Mouse (Mus musculus) intestine, embryonic 16.5 days (tissue): Measurements from ENCODE around the gene Arel1. TPM values are rescaled to one million over a fixed set of nuclear protein-coding genes. Genes with fewer than 3 reads are reported as not detected.
A peak's percentile ranks its signal among the peaks of the same experiment; 100 is the strongest.

Experiments
- ATAC-seq: fragments of 200-750 bp; cut with Nextera tagmentation; 2 replicates; pipeline ENCODE4 v1.8.0; 2017; ENCODE audit warnings: moderate TSS enrichment, moderate library complexity
- H3K27ac ChIP-seq: fragments of 300-500 bp; sonication (generic); 2 replicates; pipeline ENCODE4 v1.5.1; 2014; ENCODE audit warnings: mild to moderate bottlenecking, low read length
- H3K27me3 ChIP-seq: fragments of 300-500 bp; sonication (generic); replicated peaks from 2 replicates; pipeline ENCODE4 v1.6.1; 2014; ENCODE audit warnings: low read length, control low read depth, mixed read lengths; ENCODE audit not compliant: control insufficient read depth, insufficient read depth
- H3K36me3 ChIP-seq: fragments of 300-500 bp; sonication (generic); 2 replicates; pipeline ENCODE4 v1.6.1; 2014; ENCODE audit warnings: low read length, control low read depth; ENCODE audit not compliant: control insufficient read depth, insufficient read depth
- H3K4me1 ChIP-seq: fragments of 300-500 bp; sonication (generic); 2 replicates; pipeline ENCODE4 v1.6.1; 2014; ENCODE audit warnings: low read length, control low read depth, mixed read lengths; ENCODE audit not compliant: control insufficient read depth, insufficient read depth
- H3K4me2 ChIP-seq: fragments of 300-500 bp; sonication (generic); 2 replicates; pipeline ENCODE4 v1.6.1; 2014; ENCODE audit warnings: low read depth, low read length, control low read depth
- H3K4me3 ChIP-seq: fragments of 300-500 bp; sonication (generic); 2 replicates; pipeline ENCODE4 v1.5.1; 2014; ENCODE audit warnings: mild to moderate bottlenecking, low read length
- H3K9ac ChIP-seq: fragments of 300-500 bp; sonication (generic); 2 replicates; pipeline ENCODE4 v1.6.1; 2014; ENCODE audit warnings: low read depth, low read length
- H3K9me3 ChIP-seq: fragments of 300-500 bp; sonication (generic); 2 replicates; pipeline ENCODE4 v1.6.1; 2016; ENCODE audit warnings: low read length, control low read depth; ENCODE audit not compliant: control insufficient read depth
- WGBS: fragments of 180-500 bp; shearing (Covaris S2); extraction: QIAGEN DNeasy Blood & Tissue Kit; methylation state at CpG from one replicate; pipeline ENCODE4 v1.1.7; 2014; 5-methylcytosine and 5-hydroxymethylcytosine counted together
- polyA plus RNA-seq: library from polyadenylated mRNA; unstranded; fragments of >200 nt; fragmentation: Nextera tagmentation; extraction: Ambion mirVana; gene quantifications from 2 replicates; pipeline ENCODE4 v1.2.1, GENCODE M21; 2015

The Arel1 gene
- polyA plus RNA-seq, 1 experiment from 2014 or later = 8.5 TPM

DNA sequence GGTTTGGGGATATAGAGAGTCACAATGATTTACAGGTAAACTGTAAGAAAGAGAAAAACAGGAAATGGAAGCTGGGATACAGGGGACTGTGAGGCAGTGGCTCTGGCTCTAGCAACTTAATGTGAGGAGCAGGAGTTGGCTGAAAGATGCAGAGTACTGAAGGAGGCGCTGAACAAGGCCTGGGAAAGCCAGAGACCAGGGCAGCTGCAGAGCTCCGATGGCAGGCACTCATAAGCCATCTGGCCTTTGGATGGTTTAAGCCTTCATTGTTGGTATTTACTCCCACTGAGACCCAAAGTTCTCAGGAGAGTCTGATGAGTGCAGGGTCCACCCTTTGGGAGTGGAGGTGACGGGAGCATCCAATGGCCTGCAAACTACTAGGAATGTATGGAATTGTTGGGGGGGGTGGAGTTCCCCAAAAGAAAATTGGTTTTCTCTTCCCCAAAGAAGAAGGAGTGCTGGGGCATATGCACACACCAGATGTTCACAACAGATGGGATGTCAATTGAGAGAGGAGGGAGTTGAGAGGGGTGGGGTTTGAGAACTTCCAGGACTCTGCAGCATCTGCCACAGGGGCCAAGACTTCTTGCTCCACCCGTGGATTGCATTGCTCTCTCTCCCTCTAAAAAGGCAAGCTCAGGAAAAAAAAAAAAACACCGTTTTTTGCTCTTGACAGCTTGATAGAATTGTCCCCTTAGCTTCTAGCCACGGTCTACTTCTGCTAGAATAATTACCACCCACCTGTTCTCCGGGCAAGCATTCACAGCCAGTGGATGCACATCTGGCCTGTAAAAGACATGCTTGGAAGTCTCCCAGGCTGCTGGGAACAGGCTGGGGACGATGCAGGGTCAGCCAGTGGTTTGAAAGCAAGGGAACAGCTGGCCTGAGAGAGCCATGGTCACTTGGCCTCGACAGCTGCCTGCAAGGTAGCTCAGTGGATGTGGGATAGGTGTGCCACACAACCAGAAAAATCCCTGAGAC is 76.8 kb downstream of the Arel1 start:
- no peak overlapping the region for H3K27ac ChIP-seq
- H3K27me3 ChIP-seq = no peaks in the 10 kb centered on the region
- H3K4me1 ChIP-seq = peaks cover 6% of the 10 kb centered on the region; the same call in 1 of the 2 replicates
- H3K9ac ChIP-seq = no peak overlapping the region
- H3K4me2 ChIP-seq = no peak overlapping the region
- no peak overlapping the region for H3K4me3 ChIP-seq
- no peaks in the 10 kb centered on the region for H3K9me3 ChIP-seq
- H3K36me3 ChIP-seq = no peaks in the 10 kb centered on the region
- no peak for ATAC-seq
- 48% methylated on average over 9 of the region's 9 CpGs for WGBS

DNA sequence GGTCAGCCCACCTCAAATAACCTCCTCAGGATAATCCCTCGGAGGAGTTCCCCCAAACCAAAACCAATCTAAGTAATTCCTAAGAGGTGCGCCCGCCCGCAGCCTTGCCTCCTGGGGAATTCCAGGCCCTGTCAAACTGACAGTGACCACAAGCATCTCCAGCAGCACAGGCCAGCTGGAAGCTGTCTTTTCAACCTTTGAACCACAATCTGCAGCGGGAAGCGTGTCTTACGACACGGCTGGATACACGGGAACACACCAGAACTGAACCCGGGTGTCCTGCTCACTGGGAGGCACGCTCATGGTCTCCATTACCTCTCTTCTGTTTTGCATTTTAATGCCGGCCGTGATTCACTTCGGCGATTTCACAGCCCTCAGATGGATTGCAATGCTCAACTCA is 80.4 kb downstream of the Arel1 start:
- H3K36me3 ChIP-seq = no peaks in the 10 kb centered on the region
- no peak overlapping the region for H3K4me2 ChIP-seq
- H3K9ac ChIP-seq = no peak overlapping the region
- no peak overlapping the region for H3K27ac ChIP-seq
- no peak overlapping the region for H3K4me3 ChIP-seq
- H3K27me3 ChIP-seq = no peaks in the 10 kb centered on the region
- ATAC-seq = no peak
- H3K9me3 ChIP-seq = no peaks in the 10 kb centered on the region
- no peaks in the 10 kb centered on the region for H3K4me1 ChIP-seq
- WGBS = 53% methylated on average over 15 of the region's 15 CpGs

DNA sequence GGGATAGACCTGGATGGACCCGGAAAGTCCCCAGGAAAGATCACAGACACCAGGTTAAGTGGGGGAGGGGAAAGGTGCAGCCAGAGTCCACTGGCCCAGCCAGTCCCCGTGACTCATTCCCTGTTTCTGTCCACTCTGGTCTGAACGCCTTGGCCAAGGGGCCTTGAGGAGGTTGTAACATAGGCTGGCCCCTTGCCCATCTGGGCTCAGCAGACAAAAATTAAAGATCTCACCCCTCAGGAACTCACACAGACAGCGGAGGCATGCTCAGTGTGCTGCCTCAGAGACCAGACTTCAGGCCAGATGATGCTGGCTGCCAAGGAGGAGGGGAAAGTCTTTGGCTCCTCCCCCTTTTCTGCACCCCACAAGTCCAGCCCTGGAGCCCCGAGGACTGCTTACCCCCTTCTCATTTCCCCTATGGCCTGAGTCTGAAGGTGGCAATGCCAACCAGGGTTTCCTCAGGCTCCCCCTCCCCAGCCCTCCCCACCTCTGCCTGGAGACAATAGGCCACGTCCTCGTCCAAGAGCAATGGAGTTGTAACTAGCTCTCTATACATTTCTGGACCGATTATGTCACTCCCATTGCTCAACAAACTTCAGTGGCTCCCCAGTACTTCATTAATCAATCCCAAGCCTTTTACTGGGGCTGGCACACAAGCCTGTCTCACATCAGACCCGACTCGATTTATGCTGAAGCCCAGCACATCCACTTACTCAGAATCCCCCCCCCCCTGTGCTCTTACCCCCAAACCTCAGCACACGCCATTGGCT is 85.4 kb downstream of the Arel1 start:
- Histone ChIP-seq H3K9me3 (no peaks in the 10 kb centered on the region), H3K9ac (no peak overlapping the region), H3K27ac (no peak overlapping the region), H3K27me3 (peaks cover 7% of the 10 kb centered on the region; the same call in 1 of the 2 replicates), H3K4me2 (no peak overlapping the region), H3K4me3 (no peak overlapping the region), H3K4me1 (no peaks in the 10 kb centered on the region), H3K36me3 (no peaks in the 10 kb centered on the region)
- peak; percentile 55; the same call in 1 of the 2 replicates for ATAC-seq
- 58% methylated on average over 11 of the region's 11 CpGs for WGBS

DNA sequence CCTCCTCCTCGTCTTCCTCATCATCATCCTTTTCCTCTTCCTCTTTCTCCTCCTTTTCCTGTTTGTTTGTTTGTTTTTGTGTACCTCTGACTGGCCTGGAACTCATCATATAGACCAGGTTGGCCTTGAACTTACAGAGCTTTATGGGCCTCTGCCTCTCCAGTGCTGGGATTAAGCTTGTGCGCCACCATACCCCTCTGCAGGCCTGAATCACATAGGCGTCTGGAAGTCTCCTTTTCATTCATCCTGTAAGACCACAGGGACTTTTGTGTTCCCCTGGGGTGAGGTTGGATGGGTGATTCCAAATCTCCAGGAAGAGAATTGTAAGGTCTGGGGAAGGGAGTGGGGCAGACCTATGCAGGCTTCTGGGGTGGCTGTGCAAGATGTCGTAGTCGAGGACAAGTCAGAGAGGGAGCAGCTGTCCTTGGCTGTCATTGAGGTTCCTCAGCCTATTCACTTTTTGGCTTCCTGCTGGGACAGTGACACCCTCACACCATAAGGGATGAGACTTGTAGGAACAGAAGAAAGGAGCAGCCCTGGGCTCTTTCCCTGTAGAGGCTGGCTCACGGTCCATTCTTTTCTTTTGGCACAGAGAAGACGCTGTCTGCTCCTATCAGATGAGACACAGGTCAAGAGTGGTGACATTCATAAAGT is 86.2 kb downstream of the Arel1 start:
- H3K27ac ChIP-seq = no peak overlapping the region
- ATAC-seq = 0 out of 2 replicates have a peak, but pooled peaks have one; percentile 21
- no peak overlapping the region for H3K4me3 ChIP-seq
- 77% methylated on average over 7 of the region's 7 CpGs for WGBS
- H3K9me3 ChIP-seq = no peaks in the 10 kb centered on the region
- H3K27me3 ChIP-seq = peaks cover 7% of the 10 kb centered on the region; the same call in 1 of the 2 replicates
- H3K9ac ChIP-seq = no peak overlapping the region
- H3K36me3 ChIP-seq = no peaks in the 10 kb centered on the region
- no peaks in the 10 kb centered on the region for H3K4me1 ChIP-seq
- no peak overlapping the region for H3K4me2 ChIP-seq

DNA sequence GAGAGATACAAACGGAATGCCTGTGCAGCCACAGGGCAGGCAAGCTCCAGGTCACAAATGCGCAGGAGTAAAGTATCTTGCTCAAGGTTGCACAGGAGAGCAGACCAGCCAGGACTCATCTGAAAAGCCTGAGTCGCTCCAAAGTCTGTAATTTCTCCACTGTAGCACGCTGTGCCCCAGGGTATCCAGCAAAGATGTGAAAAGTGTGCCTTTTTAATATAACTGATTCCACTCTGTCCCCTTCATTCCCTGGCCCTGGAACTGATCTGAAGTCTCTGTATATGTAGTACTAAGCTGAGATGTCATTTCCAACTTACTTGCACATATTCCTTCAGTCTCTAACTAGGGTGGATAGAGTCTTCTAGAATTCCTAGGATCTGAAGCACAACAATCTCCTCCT is 87.9 kb downstream of the Arel1 start:
- Histone ChIP-seq H3K4me2 (no peak overlapping the region), H3K27me3 (peaks cover 12% of the 10 kb centered on the region; the same call in 1 of the 2 replicates), H3K36me3 (no peaks in the 10 kb centered on the region), H3K9me3 (no peaks in the 10 kb centered on the region), H3K4me1 (no peaks in the 10 kb centered on the region), H3K4me3 (no peak overlapping the region), H3K9ac (no peak overlapping the region), H3K27ac (no peak overlapping the region)
- ATAC-seq = no peak
- WGBS = 88% methylated on average over 4 of the region's 4 CpGs

DNA sequence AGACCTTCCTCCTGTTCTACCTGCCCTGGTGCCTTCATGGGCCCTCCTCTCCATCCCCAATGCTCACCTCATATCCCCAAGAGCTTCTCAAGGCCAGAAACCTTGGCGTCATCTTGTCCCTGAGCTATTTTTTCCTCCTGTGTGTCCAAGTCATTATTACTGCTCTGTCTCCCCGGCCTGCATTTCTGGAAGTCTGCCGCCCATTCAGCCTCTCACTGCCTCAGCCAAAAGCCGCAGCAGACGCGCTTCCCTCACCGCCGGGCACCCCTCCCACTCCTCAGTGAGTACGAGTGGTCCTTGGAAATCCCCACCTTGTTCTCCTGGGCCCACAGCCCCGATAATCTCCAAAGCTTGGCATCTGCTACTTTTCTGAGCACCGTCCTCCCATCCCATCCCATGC is 90.6 kb downstream of the Arel1 start:
- WGBS = 56% methylated on average over 11 of the region's 11 CpGs
- H3K9me3 ChIP-seq = no peaks in the 10 kb centered on the region
- no peak for ATAC-seq
- no peak overlapping the region for H3K9ac ChIP-seq
- H3K4me3 ChIP-seq = no peak overlapping the region
- H3K4me2 ChIP-seq = no peak overlapping the region
- H3K4me1 ChIP-seq = peaks cover 15% of the 10 kb centered on the region
- peaks cover 38% of the 10 kb centered on the region for H3K27me3 ChIP-seq
- H3K27ac ChIP-seq = no peak overlapping the region
- no peaks in the 10 kb centered on the region for H3K36me3 ChIP-seq

DNA sequence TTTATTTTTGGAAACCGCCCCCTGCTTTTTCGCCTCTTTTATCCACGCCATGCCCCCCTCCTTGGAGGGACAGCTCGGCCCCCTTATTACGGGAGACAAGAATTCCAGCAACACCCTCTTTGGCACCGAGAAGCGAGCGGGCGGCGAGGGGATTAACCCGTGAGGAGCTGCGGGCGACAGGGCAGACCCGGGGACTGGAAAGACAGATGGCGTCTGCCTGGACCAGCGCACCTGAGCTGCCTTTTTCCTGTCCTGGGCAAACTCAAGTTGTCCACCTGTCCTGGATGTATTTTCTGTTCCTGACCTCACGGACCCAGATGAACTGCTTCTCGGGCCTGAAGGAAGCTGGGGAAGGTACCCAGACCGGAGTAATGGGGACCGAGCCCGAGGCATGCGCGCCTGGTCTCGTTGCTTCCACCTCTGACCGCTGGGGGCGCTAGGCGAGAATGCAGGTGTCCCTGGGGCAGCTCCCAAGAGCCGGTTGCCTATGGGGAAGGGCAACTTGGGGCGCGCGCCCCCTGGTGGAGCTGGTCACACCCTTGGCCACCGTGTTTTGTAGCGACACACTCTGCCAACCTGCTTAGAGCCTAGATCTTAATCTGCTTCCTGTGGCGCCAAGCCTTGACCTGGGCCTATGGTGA is 94.1 kb downstream of the Arel1 start, which contains the start of gene Ltbp2:
Ltbp2 (minus strand) TSS at position 52 of the 641 bp plus-strand sequence.
- Histone ChIP-seq H3K27me3 (peaks cover 45% of the 10 kb centered on the region), H3K4me2 (peak within 1 kb of the TSS; percentile 73), H3K36me3 (no peaks in the 10 kb centered on the region), H3K9me3 (no peaks in the 10 kb centered on the region), H3K4me3 (peak within 1 kb of the TSS; percentile 49), H3K4me1 (peaks cover 15% of the 10 kb centered on the region), H3K9ac (peak within 1 kb of the TSS; percentile 54), H3K27ac (no peak within 1 kb of the TSS)
- WGBS = 2% methylated on average over 34 of the region's 34 CpGs
- peak; percentile 91 for ATAC-seq

DNA sequence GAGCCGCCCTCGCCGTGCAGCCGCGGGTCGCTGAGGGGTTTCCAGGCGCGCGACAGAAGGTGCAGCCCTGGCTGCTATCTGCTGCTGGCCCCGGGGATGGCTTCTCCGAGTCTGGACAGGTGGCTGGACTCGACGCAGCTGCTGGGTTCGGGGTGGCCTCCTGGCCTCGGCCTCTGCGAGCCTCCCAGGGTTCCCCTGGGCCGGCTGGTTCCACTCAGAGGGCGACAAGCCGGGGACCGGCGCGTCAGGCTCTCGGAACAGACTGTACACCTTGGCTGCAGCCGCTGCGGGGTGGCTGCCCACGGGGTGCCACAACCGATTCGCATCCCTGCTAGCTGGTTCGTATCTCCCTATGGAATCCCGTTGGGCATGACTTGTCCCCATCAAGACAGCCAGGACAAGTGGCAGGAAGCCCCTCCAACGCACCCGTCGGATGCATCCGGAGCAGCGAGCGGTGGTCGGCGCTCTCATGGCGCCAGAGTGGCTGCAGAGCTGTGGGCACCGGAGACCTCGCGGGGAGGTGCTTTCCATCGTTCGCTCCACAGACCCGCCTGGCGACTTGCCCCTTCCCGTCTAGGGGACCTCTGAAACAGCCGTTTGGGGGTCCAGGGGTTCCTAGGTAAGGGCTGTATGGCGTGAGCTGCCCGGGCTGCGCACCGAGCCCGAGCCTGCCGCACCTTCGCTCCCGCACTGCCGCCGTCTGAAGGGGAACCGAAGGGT is 94.8 kb downstream of the Arel1 start:
- 2% methylated on average over 59 of the region's 59 CpGs for WGBS
- Histone ChIP-seq H3K9ac (peak overlapping the region; percentile 54), H3K27me3 (peaks cover 45% of the 10 kb centered on the region), H3K4me2 (peak overlapping the region; percentile 73), H3K4me3 (peak overlapping the region; percentile 49), H3K36me3 (no peaks in the 10 kb centered on the region), H3K4me1 (peaks cover 15% of the 10 kb centered on the region), H3K9me3 (no peaks in the 10 kb centered on the region), H3K27ac (no peak overlapping the region)
- ATAC-seq = 0 out of 2 replicates have a peak, but pooled peaks have one; percentile 10
